Mouse (Mus musculus) liver, adult 2 months (tissue): ENCODE measurements around the gene Stx2. TPM values are rescaled to one million over a fixed set of nuclear protein-coding genes. Genes with fewer than 3 reads are reported as not detected.
A peak's percentile ranks its signal among the peaks of the same experiment; 100 is the strongest.
"Not testable (repeated sequence)": the region's sequence is repeated elsewhere in the genome, so short reads cannot be mapped to it uniquely, and the experiment has no call there.

Experiments used
- DNase-seq: peaks from one replicate; pipeline ENCODE4 v3.0.0-alpha.2; 2011; ENCODE audit warnings: low read depth, low spot score; ENCODE audit errors: extremely low read depth
- H3K27ac ChIP-seq: fragments of 200-500 bp; replicated peaks from 2 replicates; pipeline ENCODE4 v1.5.1; 2012; ENCODE audit warnings: low read depth, mild to moderate bottlenecking, control low read depth, inconsistent platforms, low read length; ENCODE audit not compliant: insufficient read depth
- H3K27me3 ChIP-seq: fragments of 200-500 bp; 2 replicates; pipeline ENCODE4 v1.6.1; 2012; ENCODE audit warnings: mild to moderate bottlenecking, moderate library complexity, low read length, inconsistent platforms; ENCODE audit not compliant: control insufficient read depth, insufficient read depth
- H3K36me3 ChIP-seq: fragments of 200-500 bp; 2 replicates; pipeline ENCODE4 v1.6.1; 2012; ENCODE audit warnings: low read length, inconsistent platforms; ENCODE audit not compliant: control insufficient read depth, insufficient read depth
- H3K4me1 ChIP-seq: fragments of 200-500 bp; 2 replicates; pipeline ENCODE4 v1.6.1; 2011; ENCODE audit warnings: low read length; ENCODE audit not compliant: control insufficient read depth, insufficient read depth
- H3K4me3 ChIP-seq: fragments of 200-500 bp; 2 replicates; pipeline ENCODE4 v1.5.1; 2011; ENCODE audit warnings: low read depth, mild to moderate bottlenecking, control low read depth, low read length, moderate library complexity; ENCODE audit not compliant: insufficient read depth
- H3K79me2 ChIP-seq: fragments of 200-500 bp; 2 replicates; pipeline ENCODE4 v1.6.1; 2012; ENCODE audit warnings: inconsistent platforms, mild to moderate bottlenecking, low read length, moderate library complexity; ENCODE audit not compliant: control insufficient read depth, insufficient read depth
- H3K9ac ChIP-seq: fragments of 200-500 bp; 2 replicates; pipeline ENCODE4 v1.6.1; 2012; ENCODE audit warnings: low read depth, mild to moderate bottlenecking, control low read depth, inconsistent platforms, low read length
- CTCF ChIP-seq: fragments of 200-500 bp; IDR thresholded peaks from 2 replicates; pipeline ENCODE4 v1.5.1; 2011; ENCODE audit warnings: low read depth, low read length, control low read depth
- POLR2A ChIP-seq: fragments of 200-500 bp; IDR thresholded peaks from 2 replicates; pipeline ENCODE4 v1.6.1; 2011; ENCODE audit warnings: low read length, control low read depth; ENCODE audit not compliant: insufficient read depth; ENCODE audit errors: extremely low read depth
- WGBS: fragments of 180-500 bp; shearing (Covaris S2); methylation state at CpG from one replicate; pipeline ENCODE4 v1.1.7; 2018; 5-methylcytosine and 5-hydroxymethylcytosine counted together
- polyA plus RNA-seq: library from polyadenylated mRNA; depleted of rRNA; stranded (reverse); fragments of >200 nt; gene quantifications from 2 replicates; pipeline ENCODE4 v1.2.3, GENCODE M21; 2012
- total RNA-seq: library from RNA; depleted of rRNA; stranded (reverse); fragments of >200 nt; gene quantifications from 2 replicates; pipeline ENCODE4 v1.2.3, GENCODE M21; 2014

The Stx2 gene
- total and polyA plus RNA-seq, 2 experiments: 9.7 to 12.2 TPM

DNA sequence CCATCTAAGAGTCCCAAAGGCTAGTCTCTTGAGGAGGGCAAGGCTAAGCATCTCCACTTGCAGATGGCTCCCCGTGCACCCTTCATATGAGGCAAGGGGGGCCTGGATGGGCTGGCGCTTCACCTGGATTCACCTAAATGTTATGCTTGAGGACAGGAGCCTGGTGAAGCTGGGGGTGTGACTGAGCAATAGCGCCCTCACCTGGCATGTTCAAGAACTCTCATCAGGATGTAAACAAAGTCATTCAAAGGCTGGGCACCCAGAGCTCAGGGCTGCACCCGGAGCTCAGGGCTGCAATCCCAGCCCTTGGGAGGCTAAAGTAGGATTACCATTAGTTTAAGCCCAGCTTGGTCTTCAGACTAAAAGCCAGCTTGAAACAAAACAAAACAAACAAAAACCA, 44.0 kb downstream of the Stx2 start:
- Histone ChIP-seq H3K27me3 (no peaks in the 10 kb centered on the region), H3K4me1 (no peaks in the 10 kb centered on the region), H3K9ac (no peak overlapping the region), H3K27ac (no peak overlapping the region), H3K79me2 (no peaks in the 10 kb centered on the region), H3K4me3 (no peak overlapping the region), H3K36me3 (no peaks in the 10 kb centered on the region)
- TF ChIP-seq CTCF (0 out of 2 replicates have a peak, but pooled peaks have one; percentile 2), POLR2A (no peak)
- 59% methylated on average over 4 of the region's 4 CpGs for WGBS
- no peak for DNase-seq

DNA sequence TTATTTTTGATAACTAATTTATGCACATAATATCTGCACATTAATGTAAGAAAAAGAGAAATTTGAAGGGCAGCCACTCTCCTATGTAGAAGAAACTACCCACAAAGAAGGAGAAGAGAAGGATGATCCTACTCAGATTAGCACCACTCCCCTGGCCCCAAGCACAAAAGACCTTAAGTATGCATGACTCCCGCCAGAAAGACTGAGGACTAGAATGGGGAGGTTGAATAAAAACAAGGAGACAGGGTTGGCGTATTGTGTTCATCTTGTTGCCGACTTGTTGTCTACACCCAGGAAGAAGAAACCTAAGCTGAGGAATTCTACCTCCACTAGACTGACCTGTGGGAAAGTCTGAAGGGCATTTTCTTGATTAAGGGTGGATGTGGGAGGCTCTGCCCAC, 49.5 kb downstream of the Stx2 start:
- Histone ChIP-seq H3K27me3 (no peaks in the 10 kb centered on the region; the same call in 1 of the 2 replicates), H3K9ac (no peak overlapping the region), H3K4me1 (no peaks in the 10 kb centered on the region), H3K79me2 (no peaks in the 10 kb centered on the region), H3K4me3 (no peak overlapping the region), H3K36me3 (no peaks in the 10 kb centered on the region), H3K27ac (no peak overlapping the region)
- WGBS: 96% methylated on average over 3 of the region's 3 CpGs
- TF ChIP-seq POLR2A (no peak), CTCF (no peak)
- no peak for DNase-seq

DNA sequence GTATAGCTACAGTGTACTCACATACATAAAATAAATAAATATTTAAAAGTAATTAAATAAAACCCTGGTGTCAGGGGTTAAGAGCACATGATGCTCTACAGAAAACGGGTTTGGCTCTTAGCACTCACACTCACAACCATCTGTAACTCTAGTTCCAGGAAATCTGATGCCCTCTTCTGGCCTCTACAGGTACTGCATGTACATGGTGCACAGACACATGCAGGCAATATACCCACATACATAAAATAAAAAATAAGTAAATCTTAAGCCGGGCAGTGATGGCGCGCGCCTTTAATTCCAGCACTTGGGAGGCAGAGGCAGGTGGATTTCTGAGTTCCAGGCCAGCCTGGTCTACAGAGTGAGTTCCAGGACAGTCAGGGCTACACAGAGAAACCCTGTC, 54.0 kb downstream of the Stx2 start:
- not testable (repeated sequence) for H3K79me2 ChIP-seq, H3K27me3 ChIP-seq, H3K4me3 ChIP-seq, DNase-seq, H3K9ac ChIP-seq, H3K4me1 ChIP-seq, H3K36me3 ChIP-seq, H3K27ac ChIP-seq
- 88% methylated on average over 5 of the region's 5 CpGs for WGBS

DNA sequence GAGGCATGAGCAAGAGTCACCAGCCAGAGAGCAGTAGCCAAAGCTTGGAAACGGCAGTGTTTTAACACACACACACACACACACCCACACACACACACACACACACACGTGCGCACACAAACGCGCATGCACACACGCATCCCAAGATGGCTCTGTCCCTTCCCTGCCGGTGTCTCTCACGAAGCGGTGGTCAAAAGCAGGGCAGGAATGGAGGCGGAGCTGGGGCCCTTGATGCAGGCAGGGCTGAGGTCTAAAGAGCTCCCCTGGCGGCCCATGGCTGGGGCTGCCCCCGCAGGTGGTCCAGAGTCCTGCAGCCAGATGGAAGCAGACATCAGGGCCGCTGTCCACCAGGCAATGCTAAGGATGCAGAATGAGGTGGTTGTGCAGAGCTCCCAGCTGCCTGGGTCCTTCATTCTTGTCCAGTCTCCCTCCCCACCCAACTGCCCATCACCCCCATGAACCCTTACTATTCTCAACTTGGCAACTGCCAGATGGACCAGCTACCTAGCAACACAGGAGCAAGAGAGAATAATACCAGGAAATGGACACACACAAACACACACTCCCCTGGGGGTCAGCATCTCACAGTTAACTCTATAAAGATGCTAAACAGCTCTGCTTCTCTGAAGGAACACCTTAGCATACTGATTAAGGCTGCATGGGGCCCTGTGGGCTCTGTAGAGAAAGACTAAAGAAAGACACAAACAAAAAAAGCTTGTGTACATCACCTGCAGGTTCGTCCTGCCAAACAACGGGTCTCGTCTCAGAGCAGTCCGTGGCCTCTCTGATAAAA, 54.9 kb downstream of the Stx2 start, which contains the start of gene Rimbp2:
Rimbp2 (minus strand) TSS at position 209 of the 793 bp plus-strand sequence.
- Histone ChIP-seq H3K27me3 (no peaks in the 10 kb centered on the region; the same call in 1 of the 2 replicates), H3K79me2 (no peaks in the 10 kb centered on the region), H3K36me3 (no peaks in the 10 kb centered on the region), H3K27ac (no peak within 1 kb of the TSS), H3K4me1 (no peaks in the 10 kb centered on the region), H3K4me3 (no peak within 1 kb of the TSS), H3K9ac (no peak within 1 kb of the TSS)
- no peak for DNase-seq
- 19% methylated on average over 16 of the region's 17 CpGs for WGBS
- TF ChIP-seq CTCF: no peak
- TF ChIP-seq POLR2A: no peak

DNA sequence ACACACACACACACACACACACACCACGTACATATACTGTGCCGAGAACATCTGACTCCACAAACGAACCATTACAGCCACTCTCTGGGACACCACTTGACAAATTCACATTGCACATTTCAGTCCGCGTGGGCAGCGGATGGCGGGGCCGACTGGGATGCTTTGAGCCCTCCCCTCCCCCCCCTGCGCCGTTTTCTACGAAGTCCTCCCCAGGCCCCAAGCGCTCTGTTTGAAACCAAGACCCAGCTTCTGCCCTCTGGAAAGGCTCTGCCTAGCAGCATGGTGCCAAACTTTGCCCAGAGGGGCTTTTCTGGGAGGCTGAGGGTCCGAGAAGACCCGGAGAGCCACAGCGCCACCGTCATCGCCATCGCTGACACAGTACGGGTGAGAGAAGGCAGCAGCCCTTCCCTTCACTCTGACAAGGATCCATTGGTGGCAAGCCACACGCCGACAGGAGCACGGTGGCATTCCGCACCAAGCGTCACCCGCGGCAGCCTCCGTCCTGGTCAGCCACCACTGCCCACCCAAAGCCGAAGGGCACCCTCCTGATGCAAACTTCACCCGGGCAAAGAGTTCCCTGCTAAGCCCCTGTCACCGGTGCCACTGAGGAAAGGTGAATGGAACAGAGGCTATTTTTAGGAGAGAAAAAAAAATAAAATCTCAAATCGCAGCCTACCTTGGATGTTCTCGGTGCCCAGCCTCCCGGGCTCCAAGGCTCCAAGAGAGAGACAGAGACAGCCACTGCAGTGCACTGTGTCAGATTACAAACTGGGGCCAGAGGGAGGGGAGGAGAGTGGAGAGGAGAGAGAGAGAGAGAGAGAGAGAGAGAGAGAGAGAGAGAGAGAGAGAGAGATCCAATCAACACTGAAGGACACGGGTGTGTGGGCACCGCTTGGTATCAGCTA, 55.8 kb downstream of the Stx2 start:
- Histone ChIP-seq H3K27ac (no peak overlapping the region), H3K4me1 (no peaks in the 10 kb centered on the region), H3K27me3 (no peaks in the 10 kb centered on the region; the same call in 1 of the 2 replicates), H3K36me3 (no peaks in the 10 kb centered on the region), H3K4me3 (no peak overlapping the region), H3K9ac (no peak overlapping the region), H3K79me2 (no peaks in the 10 kb centered on the region)
- DNase-seq: no peak
- TF ChIP-seq POLR2A (no peak), CTCF (no peak)
- 2% methylated on average over 35 of the region's 35 CpGs for WGBS
